Mouse (Mus musculus) frontal cortex, postnatal 10 days (tissue): ENCODE results near the gene Med7.

Experiments
- DNase-seq, 2 experiments: peaks; one replicate each; pipeline ENCODE4 v3.0.0; 2022; ENCODE audit warnings: low spot score in 2 of 2, mixed read lengths in 1 of 2

Med7 gene

GRCm38 (mm10) chr11:46430123-46430522, 6.6 kb upstream of the Med7 start:
- no peak for DNase-seq

GRCm38 (mm10) chr11:46431129-46431528, 5.6 kb upstream of the Med7 start:
- DNase-seq = peak; percentile 67 to 76

- DNase-seq = no peak
Measured at GRCm38 (mm10) chr11:46435363-46435762, 1.4 kb upstream of the Med7 start.

- DNase-seq = no peak
Measured at GRCm38 (mm10) chr11:46437459-46438000, 805 bp downstream of the Med7 start.

GRCm38 (mm10) chr11:46439005-46439543, 2.3 kb downstream of the Med7 start:
- DNase-seq = no peak

GRCm38 (mm10) chr11:46441774-46442173, 5.0 kb downstream of the Med7 start:
- no peak for DNase-seq

GRCm38 (mm10) chr11:46443152-46443551, 6.4 kb downstream of the Med7 start:
- DNase-seq = no peak

- no peak for DNase-seq
Measured at GRCm38 (mm10) chr11:46443979-46444378, 7.3 kb downstream of the Med7 start.

- no peak for DNase-seq
Measured at GRCm38 (mm10) chr11:46446150-46446549, 9.4 kb downstream of the Med7 start.

- DNase-seq = no peak
Measured at GRCm38 (mm10) chr11:46447644-46448484, 11.1 kb downstream of the Med7 start.

GRCm38 (mm10) chr11:46449461-46450080, 12.8 kb downstream of the Med7 start:
- DNase-seq = no peak

- no peak for DNase-seq
Measured at GRCm38 (mm10) chr11:46454453-46455045, 17.8 kb downstream of the Med7 start, which contains the start of gene Havcr2. Havcr2 (plus strand) TSS chr11:46454935.

GRCm38 (mm10) chr11:46459960-46460359, 23.2 kb downstream of the Med7 start:
- no peak for DNase-seq

- no peak for DNase-seq
Measured at GRCm38 (mm10) chr11:46461362-46461761, 24.6 kb downstream of the Med7 start.

- no peak for DNase-seq
Measured at GRCm38 (mm10) chr11:46461931-46462330, 25.2 kb downstream of the Med7 start.

- no peak for DNase-seq
Measured at GRCm38 (mm10) chr11:46466878-46467277, 30.2 kb downstream of the Med7 start.

GRCm38 (mm10) chr11:46474220-46474619, 37.5 kb downstream of the Med7 start:
- no peak for DNase-seq

GRCm38 (mm10) chr11:46479311-46479710, 42.6 kb downstream of the Med7 start:
- DNase-seq = no peak

- no peak for DNase-seq
Measured at GRCm38 (mm10) chr11:46480517-46480916, 43.8 kb downstream of the Med7 start.

GRCm38 (mm10) chr11:46488231-46488630, 51.5 kb downstream of the Med7 start:
- no peak for DNase-seq

- DNase-seq = no peak
Measured at GRCm38 (mm10) chr11:46488650-46489049, 51.9 kb downstream of the Med7 start.
